Mouse (Mus musculus) lung, postnatal 0 days (tissue): ENCODE data around the gene Arhgap30.
A peak's percentile ranks its signal among the peaks of the same experiment; 100 is the strongest.

Experiments
- CTCF ChIP-seq: IDR thresholded peaks from 2 replicates; pipeline ENCODE4 v1.5.1; 2016; ENCODE audit warnings: antibody characterized with exemption, mild to moderate bottlenecking
- EP300 ChIP-seq: IDR thresholded peaks from 2 replicates; pipeline ENCODE4 v1.6.1; 2016; ENCODE audit warnings: antibody characterized with exemption, mild to moderate bottlenecking, control low read depth

DNA sequence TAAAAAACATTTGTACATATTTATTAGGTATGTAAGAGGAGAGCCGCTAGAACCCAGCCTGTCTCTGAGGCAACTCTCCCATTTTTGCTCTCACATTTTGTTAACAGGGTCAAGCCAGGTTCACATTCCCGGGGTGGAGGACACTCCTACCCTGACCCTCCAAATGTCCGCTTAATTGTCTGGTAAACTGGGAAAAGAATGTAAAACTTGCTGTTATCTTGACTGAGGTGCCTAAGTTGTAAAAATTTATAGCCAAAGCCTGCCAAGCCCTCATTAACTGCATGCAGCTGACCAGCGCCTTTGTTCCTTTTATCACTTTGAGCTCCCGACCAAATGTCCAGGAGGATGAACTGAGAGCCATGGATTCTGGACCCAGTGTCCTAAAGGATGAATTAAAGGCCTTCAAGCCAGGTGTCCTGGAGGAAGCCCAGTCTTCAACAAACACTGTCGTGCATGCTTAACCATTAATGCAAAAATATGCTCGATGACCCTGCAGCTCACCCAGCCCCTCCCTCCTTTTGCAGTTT, 46.6 kb downstream of the Arhgap30 start:
- no peak for TF ChIP-seq CTCF
- peak; percentile 48 for TF ChIP-seq EP300
